Mouse (Mus musculus) kidney, adult 2 months (tissue): ENCODE measurements around the gene Zfp128.

ENCODE experiments used
- CTCF ChIP-seq: fragments of 200-500 bp; conservative IDR thresholded peaks from 2 replicates; pipeline ENCODE4 v1.5.1; 2011; ENCODE audit warnings: low read depth, mild to moderate bottlenecking, control low read depth, low read length, moderate library complexity, mixed read lengths; ENCODE audit not compliant: insufficient read depth, insufficient read length
- POLR2A ChIP-seq: fragments of 200-500 bp; IDR thresholded peaks from one replicate; pipeline ENCODE4 v1.6.1; 2011; ENCODE audit warnings: low read depth, low read length, control low read depth

DNA sequence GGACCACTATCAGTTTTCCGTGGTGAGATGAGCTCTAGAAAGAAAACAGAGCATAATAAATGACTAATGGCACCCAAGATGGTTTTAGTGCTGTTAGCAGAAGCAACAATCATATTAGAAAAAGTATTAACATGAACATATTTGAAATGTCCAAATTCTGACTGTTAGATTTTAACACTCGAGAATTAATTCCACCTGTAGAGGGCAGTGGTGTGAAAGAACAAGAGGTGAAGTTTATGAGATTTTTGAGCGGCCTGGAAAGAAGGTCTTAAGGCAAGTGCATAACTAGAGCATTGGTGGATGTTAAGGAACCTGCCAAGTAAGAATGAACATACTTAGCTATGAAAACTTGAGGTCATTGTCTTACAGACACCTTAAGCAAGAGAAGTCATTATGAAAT lies 6.7 kb upstream of the Zfp128 start:
- TF ChIP-seq POLR2A (no peak), CTCF (no peak)
